Mouse (Mus musculus) adipocyte (in vitro differentiated cells): ENCODE results near the gene Hyal2.

Experiments used
- DNase-seq: peaks from one replicate; pipeline ENCODE4 v3.0.0-alpha.2; 2016; ENCODE audit warnings: low spot score

Hyal2 gene

GRCm38 (mm10) chr9:107567702-107568319 is at the start of gene Hyal2:
TSS of gene Hyal2 (plus strand) at chr9:107567945.
- no peak for DNase-seq

GRCm38 (mm10) chr9:107520331-107520730 is 47.4 kb upstream of the Hyal2 start:
- DNase-seq: no peak

- DNase-seq: no peak
Observed at GRCm38 (mm10) chr9:107521190-107521589, 46.6 kb upstream of the Hyal2 start.

GRCm38 (mm10) chr9:107521711-107522399 is 45.9 kb upstream of the Hyal2 start:
- DNase-seq: no peak

DNA sequence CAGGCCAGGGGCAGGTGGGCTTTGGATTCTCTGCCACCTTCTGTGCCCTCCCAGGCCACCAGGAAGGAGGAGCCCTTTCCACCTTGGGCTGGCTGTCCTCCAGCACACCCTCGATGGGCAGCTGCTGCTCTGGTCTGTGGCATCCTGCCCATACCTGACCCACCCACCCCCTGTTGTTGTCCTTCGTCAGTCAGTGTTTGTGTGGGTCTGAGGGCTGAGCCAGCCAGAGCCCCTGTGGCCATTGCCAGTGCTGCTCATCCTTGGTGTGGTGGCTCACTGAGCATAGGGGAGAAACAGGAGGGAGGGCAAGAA is 45.4 kb upstream of the Hyal2 start:
- DNase-seq: no peak

DNA sequence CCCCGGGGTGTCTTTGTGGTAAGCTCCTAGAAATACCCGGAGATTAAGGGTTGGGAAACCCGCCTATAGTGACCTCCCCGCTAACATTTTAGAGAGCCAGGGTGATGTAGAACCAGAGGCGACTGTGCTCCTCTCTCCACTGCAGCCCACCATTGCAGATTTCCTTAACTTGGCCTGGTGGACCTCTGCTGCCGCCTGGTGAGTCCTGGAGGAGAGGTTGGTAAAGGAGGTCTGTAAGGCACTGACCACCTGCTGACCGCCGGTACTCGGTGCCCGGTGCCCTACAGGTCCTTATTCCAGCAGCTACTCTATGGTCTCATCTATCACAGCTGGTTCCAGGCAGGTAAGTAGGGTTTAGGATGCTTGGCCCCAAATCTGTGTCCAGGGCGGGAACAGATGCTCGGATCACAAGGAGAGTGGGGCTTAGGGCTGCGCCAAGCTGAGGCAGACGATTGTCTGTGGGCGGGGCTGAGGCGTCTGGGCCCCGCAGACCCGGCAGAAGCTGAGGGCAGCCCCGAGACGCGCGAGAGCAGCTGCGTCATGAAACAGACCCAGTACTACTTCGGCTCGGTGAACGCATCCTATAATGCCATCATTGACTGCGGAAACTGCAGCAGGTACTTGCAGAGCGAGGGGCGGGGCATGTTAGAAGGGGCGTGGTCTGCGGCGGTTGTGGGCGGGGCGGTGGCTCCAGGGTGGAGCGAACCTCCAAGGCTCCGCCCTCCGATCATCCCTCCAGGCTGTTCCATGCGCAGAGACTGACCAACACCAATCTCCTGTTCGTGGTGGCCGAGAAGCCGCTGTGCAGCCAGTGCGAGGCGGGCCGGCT is 41.3 kb upstream of the Hyal2 start:
- DNase-seq: no peak

GRCm38 (mm10) chr9:107533791-107534407 is 33.8 kb upstream of the Hyal2 start, which contains the start of gene Tmem115:
TSS of gene Tmem115 (plus strand) at chr9:107533945.
- DNase-seq: peak; percentile 96

DNA sequence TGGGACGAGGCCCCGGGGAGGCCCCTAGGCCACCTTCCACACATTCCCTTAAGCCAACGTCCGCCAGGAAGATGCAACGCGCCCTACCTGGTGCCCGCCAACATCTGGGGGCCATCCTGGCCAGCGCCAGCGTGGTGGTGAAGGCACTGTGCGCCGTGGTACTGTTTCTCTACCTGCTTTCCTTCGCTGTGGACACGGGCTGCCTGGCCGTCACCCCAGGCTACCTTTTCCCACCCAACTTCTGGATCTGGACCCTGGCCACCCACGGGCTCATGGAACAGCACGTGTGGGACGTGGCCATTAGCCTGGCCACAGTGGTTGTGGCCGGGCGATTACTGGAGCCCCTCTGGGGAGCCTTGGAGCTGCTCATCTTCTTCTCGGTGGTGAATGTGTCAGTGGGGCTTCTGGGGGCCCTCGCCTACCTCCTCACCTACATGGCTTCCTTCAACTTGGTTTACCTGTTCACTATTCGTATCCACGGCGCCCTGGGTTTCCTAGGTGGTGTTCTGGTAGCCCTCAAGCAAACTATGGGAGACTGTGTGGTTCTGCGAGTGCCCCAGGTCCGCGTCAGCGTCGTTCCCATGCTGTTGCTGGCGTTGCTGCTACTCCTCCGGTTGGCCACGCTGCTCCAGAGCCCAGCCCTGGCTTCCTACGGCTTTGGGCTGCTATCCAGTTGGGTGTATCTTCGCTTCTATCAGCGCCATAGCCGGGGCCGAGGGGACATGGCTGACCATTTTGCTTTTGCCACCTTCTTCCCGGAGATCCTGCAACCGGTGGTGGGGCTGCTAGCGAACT is 33.1 kb upstream of the Hyal2 start:
- no peak for DNase-seq

DNA sequence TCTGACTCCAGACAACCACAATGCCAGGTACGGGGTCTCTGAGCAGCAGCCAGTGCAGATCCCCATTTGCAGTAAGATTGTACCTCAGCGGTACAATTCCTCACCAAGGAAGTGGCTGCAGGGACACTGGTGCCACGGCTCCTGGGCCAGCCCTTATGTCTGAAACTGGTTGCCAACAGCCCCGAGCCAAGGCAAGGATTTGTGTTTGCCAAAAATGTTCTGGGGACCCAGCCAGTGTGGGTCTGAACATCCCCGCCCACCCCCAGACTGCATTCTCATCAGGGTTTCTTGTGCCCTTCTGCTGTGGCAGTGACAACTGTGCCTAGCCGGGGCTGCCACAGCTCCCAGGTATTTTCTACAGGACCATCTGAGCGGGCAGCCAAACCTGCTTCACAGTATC is 29.5 kb upstream of the Hyal2 start:
- DNase-seq: no peak

- DNase-seq: no peak
Observed at GRCm38 (mm10) chr9:107538711-107539110, 29.0 kb upstream of the Hyal2 start.

GRCm38 (mm10) chr9:107539940-107540339 is 27.8 kb upstream of the Hyal2 start:
- no peak for DNase-seq

GRCm38 (mm10) chr9:107540420-107540819 is 27.3 kb upstream of the Hyal2 start:
- DNase-seq: no peak

DNA sequence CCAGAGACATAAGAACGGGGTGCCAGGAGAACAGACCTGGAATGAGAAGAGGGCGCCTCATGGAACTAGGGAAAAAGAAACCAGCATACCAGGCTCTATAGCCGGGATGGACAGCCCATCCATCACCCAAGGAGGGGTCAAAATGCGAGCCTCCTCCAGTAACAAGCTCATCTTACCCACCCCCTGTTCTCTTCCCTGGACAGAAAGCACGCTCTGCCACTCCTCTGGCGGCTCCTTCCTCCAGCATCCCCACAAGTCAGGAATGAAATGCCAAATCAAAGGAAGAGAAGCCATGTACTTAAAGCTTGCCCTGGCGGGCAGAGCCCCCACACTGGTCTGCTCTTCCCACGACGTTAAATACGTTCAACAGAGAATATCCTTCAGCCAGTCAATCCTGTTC is 26.7 kb upstream of the Hyal2 start:
- no peak for DNase-seq

DNA sequence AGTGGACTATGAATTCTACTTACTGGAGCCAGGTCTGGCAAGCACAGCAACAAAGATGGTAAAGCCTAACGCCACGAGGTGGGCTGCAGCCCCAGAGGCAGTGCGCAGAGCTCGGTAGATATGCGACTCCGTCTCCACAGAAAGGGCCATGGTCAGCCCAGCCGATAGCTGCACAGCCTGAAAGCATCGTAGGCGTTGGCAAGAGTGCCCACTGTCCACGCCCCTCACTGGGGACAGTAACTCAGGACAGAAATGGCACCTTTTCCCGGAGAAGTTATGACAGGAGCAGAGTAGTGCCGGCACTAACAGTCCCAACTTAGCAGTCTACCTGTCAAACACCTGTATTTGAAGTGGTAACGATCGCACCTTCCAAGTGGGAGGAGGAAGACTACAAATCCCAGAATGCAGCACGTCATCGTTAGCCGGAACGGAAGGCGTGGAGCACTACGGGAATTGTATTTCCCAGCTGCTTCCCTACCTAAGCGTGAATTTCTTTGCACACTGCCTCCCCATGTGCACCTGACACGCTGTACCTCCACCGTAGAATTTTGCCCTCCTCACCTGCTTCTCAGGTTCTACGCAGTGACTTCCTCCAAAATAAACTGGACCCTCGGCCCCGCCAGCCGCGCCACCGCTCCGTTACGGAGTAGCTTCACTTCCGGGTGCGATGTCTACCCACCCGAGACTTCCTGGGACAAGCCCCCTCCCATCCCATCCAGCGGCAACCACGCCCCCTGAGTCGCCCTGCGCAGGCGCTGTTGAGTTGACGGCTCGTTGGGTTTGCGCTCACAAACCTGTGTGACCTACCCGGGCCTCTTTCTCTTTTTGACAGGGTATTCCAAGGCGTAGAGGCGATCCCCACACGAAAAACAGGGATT is 26.0 kb upstream of the Hyal2 start, which contains the start of the genes Cyb561d2 and Nprl2:
Gene Cyb561d2 (minus strand): TSS at position 720 of the 878 bp plus-strand sequence.
Gene Nprl2 (plus strand): TSS at position 753 of the 878 bp plus-strand sequence.
- DNase-seq: peak; percentile 94

DNA sequence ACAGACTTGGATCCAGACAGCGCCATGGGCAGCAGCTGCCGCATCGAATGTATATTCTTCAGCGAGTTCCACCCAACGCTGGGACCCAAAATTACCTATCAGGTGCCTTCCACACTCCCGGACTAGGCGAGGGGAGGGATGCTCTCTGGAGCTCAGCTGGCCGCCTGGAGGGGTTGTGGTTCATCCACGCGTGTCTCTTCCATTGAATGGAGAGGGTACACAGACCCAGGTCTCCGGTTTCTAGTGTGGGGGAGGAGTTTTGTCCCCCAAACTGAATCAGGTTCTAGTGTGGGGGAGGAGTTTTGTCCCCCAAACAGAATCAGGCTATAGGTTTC is 25.4 kb upstream of the Hyal2 start:
- no peak for DNase-seq

- DNase-seq: no peak
Observed at GRCm38 (mm10) chr9:107542721-107543120, 25.0 kb upstream of the Hyal2 start.

GRCm38 (mm10) chr9:107543299-107543698 is 24.4 kb upstream of the Hyal2 start:
- DNase-seq: no peak

GRCm38 (mm10) chr9:107544196-107544700 is 23.5 kb upstream of the Hyal2 start:
- DNase-seq: no peak

DNA sequence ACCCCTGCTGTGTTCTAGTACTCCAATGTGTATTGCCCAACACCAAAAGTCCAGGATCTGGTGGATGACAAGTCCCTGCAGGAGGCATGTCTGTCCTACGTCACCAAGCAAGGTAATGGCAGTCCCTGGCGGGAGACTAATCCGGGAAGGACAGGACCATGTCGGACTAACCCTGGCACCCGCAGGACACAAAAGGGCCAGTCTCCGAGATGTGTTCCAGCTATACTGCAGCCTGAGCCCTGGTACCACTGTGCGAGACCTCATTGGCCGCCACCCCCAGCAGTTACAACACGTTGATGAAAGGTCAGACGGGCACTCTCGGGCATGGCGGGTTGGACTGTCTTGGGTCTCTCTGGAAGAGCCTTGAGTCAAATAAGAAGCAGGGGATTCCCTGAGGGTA is 23.0 kb upstream of the Hyal2 start:
- DNase-seq: no peak

GRCm38 (mm10) chr9:107545199-107545598 is 22.5 kb upstream of the Hyal2 start:
- DNase-seq: no peak

GRCm38 (mm10) chr9:107545602-107546001 is 22.1 kb upstream of the Hyal2 start:
- DNase-seq: peak; percentile 84
